Mouse (Mus musculus) hindbrain, postnatal 0 days (tissue): ENCODE results near the gene Kcnj6. TPM values are rescaled to one million over a fixed set of nuclear protein-coding genes. Genes with fewer than 3 reads are reported as not detected.

Source experiments
- ATAC-seq: fragments of 200-750 bp; cut with Nextera tagmentation; 2 replicates; pipeline ENCODE4 v1.8.0; 2017; ENCODE audit warnings: mild to moderate bottlenecking, moderate TSS enrichment, moderate library complexity
- DNase-seq: peaks from one replicate; pipeline ENCODE4 v3.0.0-alpha.2; 2015; ENCODE audit warnings: low spot score
- H3K27ac ChIP-seq: fragments of 300-500 bp; sonication (generic); 2 replicates; pipeline ENCODE4 v1.5.1; 2014; ENCODE audit warnings: mild to moderate bottlenecking
- H3K27me3 ChIP-seq: fragments of 300-500 bp; sonication (generic); 2 replicates; pipeline ENCODE4 v1.6.1; 2014; ENCODE audit warnings: low read length, mixed read lengths; ENCODE audit not compliant: insufficient read depth
- H3K36me3 ChIP-seq: fragments of 300-500 bp; sonication (generic); 2 replicates; pipeline ENCODE4 v1.6.1; 2014; ENCODE audit warnings: low read length, mixed read lengths; ENCODE audit not compliant: insufficient read depth
- H3K4me1 ChIP-seq: fragments of 300-500 bp; sonication (generic); 2 replicates; pipeline ENCODE4 v1.6.1; 2014; ENCODE audit warnings: antibody characterized with exemption, low read length, mixed read lengths; ENCODE audit not compliant: insufficient read depth
- H3K4me2 ChIP-seq: fragments of 300-500 bp; sonication (generic); 2 replicates; pipeline ENCODE4 v1.6.1; 2014; ENCODE audit warnings: low read depth, mild to moderate bottlenecking, low read length, moderate library complexity, mixed read lengths
- H3K4me3 ChIP-seq: fragments of 300-500 bp; sonication (generic); 2 replicates; pipeline ENCODE4 v1.5.1; 2014; ENCODE audit warnings: low read length
- H3K9ac ChIP-seq: fragments of 300-500 bp; sonication (generic); replicated peaks from 2 replicates; pipeline ENCODE4 v1.6.1; 2014; ENCODE audit warnings: mild to moderate bottlenecking, low read length, moderate library complexity, mixed read lengths
- H3K9me3 ChIP-seq: fragments of 300-500 bp; sonication (generic); 2 replicates; pipeline ENCODE4 v1.6.1; 2016; ENCODE audit warnings: low read length, mixed read lengths
- CTCF ChIP-seq: IDR thresholded peaks from 2 replicates; pipeline ENCODE4 v1.5.1; 2016; ENCODE audit warnings: antibody characterized with exemption, control low read depth, low read depth
- WGBS: fragments of 180-500 bp; shearing (Covaris S2); extraction: QIAGEN DNeasy Blood & Tissue Kit; methylation state at CpG from one replicate; pipeline ENCODE4 v1.1.7; 2014; 5-methylcytosine and 5-hydroxymethylcytosine counted together
- polyA plus RNA-seq: library from polyadenylated mRNA; unstranded; fragments of >200 nt; fragmentation: Nextera tagmentation; extraction: Ambion mirVana; gene quantifications from 2 replicates; pipeline ENCODE4 v1.2.1, GENCODE M21; 2015
- total RNA-seq: library from RNA; depleted of rRNA; stranded (reverse); fragments of >200 nt; gene quantifications from 2 replicates; pipeline ENCODE4 v1.2.3, GENCODE M21; 2014

Kcnj6 gene
- total and polyA plus RNA-seq, 2 experiments from 2014 or later, result 4.3 to 18.3 TPM

DNA sequence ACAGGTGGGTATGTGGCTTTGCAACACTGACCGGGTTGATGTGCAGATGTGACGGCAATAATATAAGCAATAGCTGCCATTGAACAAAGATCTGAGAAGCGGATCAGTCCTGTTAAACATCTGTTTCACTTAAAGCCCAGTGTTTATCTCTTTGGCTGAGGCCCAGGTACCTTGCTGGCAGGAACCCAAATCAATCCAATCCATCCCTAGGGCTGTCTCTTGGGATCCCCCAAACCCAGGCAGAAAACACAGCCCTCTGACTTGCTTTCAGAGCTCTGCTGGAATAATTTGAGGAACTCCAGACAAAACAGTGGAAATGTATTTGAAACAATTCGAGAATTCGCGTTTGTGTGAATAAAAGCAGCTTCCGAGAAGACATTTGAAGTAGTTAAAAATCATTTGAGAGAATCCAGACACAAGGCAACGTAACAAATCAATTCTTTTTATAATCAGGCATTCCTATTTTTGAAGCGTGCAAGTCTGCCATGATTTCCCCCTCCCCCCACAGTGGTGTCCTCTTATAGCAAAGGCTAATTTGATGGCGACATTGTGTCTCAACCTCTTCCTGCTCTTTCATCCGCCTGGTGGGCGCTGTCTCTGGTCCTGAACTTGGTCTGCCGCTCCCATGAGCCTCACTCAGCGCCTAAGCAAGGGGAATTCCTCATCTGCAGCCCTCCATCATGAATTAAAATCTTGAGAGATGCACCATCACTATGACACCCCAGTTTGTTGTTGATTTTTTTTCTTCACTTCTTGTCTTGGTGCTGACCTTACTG, 25.2 kb downstream of the Kcnj6 start:
- Histone ChIP-seq H3K4me3 (no peak overlapping the region), H3K27me3 (no peaks in the 10 kb centered on the region), H3K4me1 (no peaks in the 10 kb centered on the region), H3K9ac (no peak overlapping the region), H3K9me3 (no peaks in the 10 kb centered on the region), H3K36me3 (no peaks in the 10 kb centered on the region), H3K4me2 (no peak overlapping the region), H3K27ac (no peak overlapping the region)
- DNase-seq (no peak), ATAC-seq (no peak)
- TF ChIP-seq CTCF, result no peak
- WGBS, result 43% methylated on average over 14 of the region's 14 CpGs

- Histone ChIP-seq H3K4me2 (no peak overlapping the region), H3K9ac (no peak overlapping the region), H3K36me3 (no peaks in the 10 kb centered on the region), H3K4me1 (no peaks in the 10 kb centered on the region), H3K27me3 (no peaks in the 10 kb centered on the region), H3K9me3 (no peaks in the 10 kb centered on the region), H3K27ac (no peak overlapping the region), H3K4me3 (no peak overlapping the region)
- ATAC-seq (peak; percentile 55), DNase-seq (peak; percentile 30)
- 62% methylated on average over 6 of the region's 6 CpGs for WGBS
- no peak for TF ChIP-seq CTCF
Observed at GRCm38 (mm10) chr16:94968941-94969340, 28.6 kb downstream of the Kcnj6 start.

DNA sequence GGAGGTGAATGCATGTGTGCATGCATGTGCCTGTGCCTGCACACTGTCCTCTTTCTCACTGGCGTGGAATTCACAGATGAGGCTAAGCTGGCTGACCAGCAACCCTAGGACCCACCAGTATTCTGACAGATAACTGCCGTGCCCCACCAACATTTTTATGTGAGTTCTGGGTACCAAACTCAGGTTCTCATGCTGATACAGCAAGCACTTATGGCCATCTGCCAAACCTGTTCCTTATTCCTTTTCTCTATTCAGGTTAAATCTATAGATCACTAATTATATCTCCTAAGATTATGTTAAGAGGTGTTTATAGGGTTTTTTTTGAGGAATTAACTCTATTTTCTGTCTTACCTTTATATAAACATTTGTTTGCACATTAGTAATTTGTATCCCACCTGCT, 29.0 kb downstream of the Kcnj6 start:
- DNase-seq (no peak), ATAC-seq (no peak)
- Histone ChIP-seq H3K36me3 (no peaks in the 10 kb centered on the region), H3K9me3 (no peaks in the 10 kb centered on the region), H3K4me1 (no peaks in the 10 kb centered on the region), H3K27ac (0 out of 2 replicates have a peak overlapping the region, but pooled peaks have one; percentile 8), H3K4me2 (no peak overlapping the region), H3K27me3 (no peaks in the 10 kb centered on the region), H3K9ac (no peak overlapping the region), H3K4me3 (no peak overlapping the region)
- 80% methylated on average over 2 of the region's 2 CpGs for WGBS
- no peak for TF ChIP-seq CTCF

DNA sequence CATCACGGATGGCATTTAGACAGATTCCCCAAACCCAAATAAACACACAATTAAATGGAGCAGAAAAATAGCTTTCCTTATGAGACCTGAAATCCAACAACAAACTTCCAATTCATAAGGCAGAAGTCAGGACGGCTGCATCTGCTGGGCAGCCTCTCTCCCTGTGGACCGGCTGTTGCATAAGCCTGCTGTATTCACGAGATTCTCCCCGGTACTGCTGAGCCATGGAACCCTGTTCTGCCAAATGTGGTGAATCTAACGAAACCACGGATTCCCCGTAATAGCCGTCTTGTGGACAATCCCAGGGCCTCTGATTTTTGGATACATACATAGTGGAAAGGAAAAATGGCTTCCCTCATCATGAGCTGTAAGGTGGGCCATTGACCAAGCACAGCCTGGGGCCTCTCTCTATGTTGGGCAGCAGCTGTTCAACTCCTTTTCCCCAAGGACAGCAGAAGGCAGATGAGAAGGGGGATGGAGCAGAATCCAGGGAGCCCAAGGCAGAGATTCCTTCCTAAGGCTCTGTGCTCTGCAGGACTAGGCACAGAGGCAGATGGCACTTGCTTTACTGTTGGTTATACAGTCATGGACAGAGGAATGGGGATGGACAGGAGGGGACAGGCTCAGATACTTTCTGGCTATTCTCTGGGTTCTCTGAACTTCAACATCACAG, 40.2 kb downstream of the Kcnj6 start:
- H3K27ac ChIP-seq, result peak overlapping the region; percentile 5; the same call in 1 of the 2 replicates
- 72% methylated on average over 9 of the region's 9 CpGs for WGBS
- no peaks in the 10 kb centered on the region for H3K27me3 ChIP-seq
- H3K4me3 ChIP-seq, result no peak overlapping the region
- peak; percentile 53; the same call in 1 of the 2 replicates for ATAC-seq
- no peaks in the 10 kb centered on the region for H3K4me1 ChIP-seq
- H3K9me3 ChIP-seq, result no peaks in the 10 kb centered on the region
- H3K9ac ChIP-seq, result no peak overlapping the region
- no peak overlapping the region for H3K4me2 ChIP-seq
- peak; percentile 23 for DNase-seq
- TF ChIP-seq CTCF, result no peak
- H3K36me3 ChIP-seq, result no peaks in the 10 kb centered on the region

GRCm38 (mm10) chr16:94956410-94956809, 41.1 kb downstream of the Kcnj6 start:
- Histone ChIP-seq H3K9ac (no peak overlapping the region), H3K4me2 (no peak overlapping the region), H3K4me1 (no peaks in the 10 kb centered on the region), H3K4me3 (no peak overlapping the region), H3K27me3 (no peaks in the 10 kb centered on the region), H3K9me3 (no peaks in the 10 kb centered on the region), H3K27ac (no peak overlapping the region), H3K36me3 (no peaks in the 10 kb centered on the region)
- no peak for ATAC-seq
- DNase-seq, result no peak
- TF ChIP-seq CTCF, result no peak
- 88% methylated on average over 6 of the region's 6 CpGs for WGBS

DNA sequence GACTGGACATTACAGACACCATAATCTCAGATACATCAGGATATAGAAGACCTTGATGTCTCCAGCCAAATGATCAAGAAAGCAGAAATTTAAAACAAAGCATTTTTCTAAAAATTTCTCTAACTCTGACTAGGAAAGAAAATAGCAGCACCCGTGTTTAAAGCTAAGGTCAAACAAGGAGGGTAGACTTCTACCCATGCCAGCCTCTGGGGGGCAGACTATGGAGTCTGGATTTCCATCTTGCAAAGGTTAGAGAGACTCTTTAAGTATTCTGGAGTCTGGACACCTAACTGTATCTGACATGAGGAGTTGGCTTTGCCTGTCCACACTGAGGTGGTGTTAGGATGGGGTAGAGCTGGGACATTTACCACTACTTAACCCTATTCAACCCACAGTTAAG, 44.2 kb downstream of the Kcnj6 start:
- H3K36me3 ChIP-seq, result no peaks in the 10 kb centered on the region
- TF ChIP-seq CTCF, result no peak
- H3K4me3 ChIP-seq, result no peak overlapping the region
- H3K27me3 ChIP-seq, result no peaks in the 10 kb centered on the region
- H3K4me2 ChIP-seq, result no peak overlapping the region
- WGBS, result 78% methylated on average over 1 of the region's 1 CpGs
- H3K9me3 ChIP-seq, result no peaks in the 10 kb centered on the region
- no peak for DNase-seq
- ATAC-seq, result no peak
- H3K4me1 ChIP-seq, result no peaks in the 10 kb centered on the region
- H3K27ac ChIP-seq, result no peak overlapping the region
- no peak overlapping the region for H3K9ac ChIP-seq

DNA sequence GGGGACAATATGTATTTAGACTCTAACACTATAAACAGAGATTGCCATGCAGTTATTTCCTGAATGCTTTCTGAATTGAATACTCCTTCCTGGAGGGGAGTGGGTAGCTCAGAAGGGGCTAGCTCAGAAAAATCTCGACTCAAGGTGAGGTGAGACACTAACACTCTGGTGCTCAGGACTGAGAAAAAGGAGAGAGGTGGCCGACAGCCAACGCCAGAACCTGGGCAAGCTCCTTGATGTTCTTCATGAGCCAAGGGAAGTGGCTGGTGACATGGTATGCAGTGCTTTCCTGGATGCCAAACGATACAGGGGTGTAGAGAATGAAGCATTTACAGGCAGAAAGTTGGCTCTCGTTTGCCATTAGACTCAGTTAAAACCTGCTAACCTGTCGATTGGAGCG, 48.3 kb downstream of the Kcnj6 start:
- TF ChIP-seq CTCF, result no peak
- H3K36me3 ChIP-seq, result no peaks in the 10 kb centered on the region
- no peak overlapping the region for H3K4me2 ChIP-seq
- no peak overlapping the region for H3K27ac ChIP-seq
- ATAC-seq, result no peak
- H3K9ac ChIP-seq, result no peak overlapping the region
- 0 out of 2 replicates have a peak, but pooled peaks cover 4% of the 10 kb centered on the region for H3K4me1 ChIP-seq
- WGBS, result 86% methylated on average over 7 of the region's 7 CpGs
- H3K27me3 ChIP-seq, result no peaks in the 10 kb centered on the region
- no peak for DNase-seq
- H3K9me3 ChIP-seq, result no peaks in the 10 kb centered on the region
- H3K4me3 ChIP-seq, result no peak overlapping the region
